Mouse (Mus musculus): Measurements from ENCODE around the gene Wdr83. TPM values are rescaled to one million over a fixed set of nuclear protein-coding genes. Genes with fewer than 3 reads are reported as not detected.
A peak's percentile ranks its signal among the peaks of the same experiment; 100 is the strongest.

Wdr83 gene
- polyA plus RNA-seq, 1 experiment from 2014 or later: 46.4 TPM

DNA sequence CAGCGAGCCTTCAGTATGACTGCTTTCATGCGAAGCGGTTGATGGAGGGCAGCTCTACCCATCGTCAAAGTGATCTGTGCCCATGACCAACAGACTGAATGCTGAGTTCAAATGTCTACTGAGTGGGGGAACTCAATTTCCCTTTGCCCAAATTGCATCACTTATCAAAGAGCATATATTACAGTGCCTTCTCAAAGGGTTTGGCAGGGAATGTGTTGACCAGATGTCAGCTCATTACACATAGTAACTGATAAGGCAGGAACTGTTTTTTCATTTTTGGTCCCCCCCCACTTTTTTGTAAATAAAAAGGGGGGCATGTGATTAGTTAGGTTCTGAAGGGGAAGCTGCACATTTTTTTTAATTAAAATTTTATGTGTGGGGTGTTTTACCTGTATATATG is 18.5 kb downstream of the Wdr83 start:
- Histone ChIP-seq H3K4me1 (replicated peaks; ENCODE audit: control insufficient read depth, insufficient read depth, low read length) (peaks cover 11% of the 10 kb centered on the region), H3K4me3 (ENCODE audit: low read depth, low read length) (no peak overlapping the region), H3K36me3 (ENCODE audit: control insufficient read depth, insufficient read depth, low read length) (peaks cover 6% of the 10 kb centered on the region; the same call in 1 of the 2 replicates), H3K27me3 (replicated peaks; ENCODE audit: control insufficient read depth, insufficient read depth, low read length) (no peaks in the 10 kb centered on the region), H3K9me3 (ENCODE audit: control insufficient read depth, low read length) (no peaks in the 10 kb centered on the region), H3K4me2 (no peak overlapping the region), H3K9ac (ENCODE audit: low read depth, low read length) (no peak overlapping the region), H3K27ac (ENCODE audit: low read depth, low read length) (no peak overlapping the region)
- ATAC-seq (replicated peaks; ENCODE audit: low FRiP score) (no peak), DNase-seq (ENCODE audit: low spot score) (no peak)
- WGBS: 94% methylated on average over 4 of the region's 4 CpGs

DNA sequence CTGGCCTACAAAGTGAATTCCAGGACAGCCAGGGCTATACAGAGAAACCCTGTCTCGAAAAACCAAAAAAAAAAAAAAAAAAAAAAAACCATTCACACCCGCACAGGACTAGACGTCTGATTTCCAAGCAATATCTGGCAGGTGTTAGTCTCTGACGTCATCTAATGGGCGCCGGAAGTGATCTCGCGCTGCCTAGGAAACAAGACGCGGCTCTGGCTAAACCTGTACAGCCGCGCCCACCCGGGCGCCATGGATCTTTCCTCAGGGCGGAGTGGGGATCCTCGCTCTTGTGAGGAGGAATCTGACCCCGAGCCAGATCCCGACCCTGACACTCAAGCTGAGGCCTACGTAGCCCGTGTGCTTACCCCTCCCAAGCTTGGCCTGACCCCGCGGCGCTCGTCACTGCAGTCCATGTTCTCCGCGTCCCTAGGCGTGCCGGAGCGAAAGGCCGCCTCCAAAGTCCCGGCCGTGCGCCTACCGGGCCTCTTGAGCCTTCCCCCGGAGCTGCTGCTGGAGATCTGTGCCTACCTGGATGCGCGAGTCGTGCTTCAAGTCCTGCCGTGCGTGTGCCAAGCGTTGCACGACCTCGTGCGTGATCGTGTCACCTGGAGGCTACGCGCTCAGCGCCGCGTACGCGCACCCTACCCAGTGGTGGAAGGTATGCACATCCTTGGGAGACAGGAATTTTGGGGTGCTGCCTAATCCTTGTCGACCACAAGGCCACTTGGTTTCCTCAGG is 21.1 kb downstream of the Wdr83 start, which contains the start of gene Fbxw9:
Fbxw9 (plus strand) TSS at position 177 of the 738 bp plus-strand sequence.
- Histone ChIP-seq H3K4me1 (replicated peaks; ENCODE audit: control insufficient read depth, insufficient read depth, low read length) (peaks cover 11% of the 10 kb centered on the region; the same call in 1 of the 2 replicates), H3K9ac (ENCODE audit: low read depth, low read length) (peak within 1 kb of the TSS; percentile 70), H3K27ac (ENCODE audit: low read depth, low read length) (peak within 1 kb of the TSS; percentile 2; the same call in 1 of the 2 replicates), H3K36me3 (ENCODE audit: control insufficient read depth, insufficient read depth, low read length) (peaks cover 16% of the 10 kb centered on the region), H3K9me3 (ENCODE audit: control insufficient read depth, low read length) (no peaks in the 10 kb centered on the region), H3K27me3 (replicated peaks; ENCODE audit: control insufficient read depth, insufficient read depth, low read length) (no peaks in the 10 kb centered on the region), H3K4me3 (ENCODE audit: low read depth, low read length) (peak within 1 kb of the TSS; percentile 91), H3K4me2 (peak within 1 kb of the TSS; percentile 98)
- ATAC-seq (replicated peaks; ENCODE audit: low FRiP score): peak; percentile 85
- WGBS: under 1% methylated on average over 52 of the region's 53 CpGs
- peak; percentile 89 for DNase-seq (ENCODE audit: low spot score)

DNA sequence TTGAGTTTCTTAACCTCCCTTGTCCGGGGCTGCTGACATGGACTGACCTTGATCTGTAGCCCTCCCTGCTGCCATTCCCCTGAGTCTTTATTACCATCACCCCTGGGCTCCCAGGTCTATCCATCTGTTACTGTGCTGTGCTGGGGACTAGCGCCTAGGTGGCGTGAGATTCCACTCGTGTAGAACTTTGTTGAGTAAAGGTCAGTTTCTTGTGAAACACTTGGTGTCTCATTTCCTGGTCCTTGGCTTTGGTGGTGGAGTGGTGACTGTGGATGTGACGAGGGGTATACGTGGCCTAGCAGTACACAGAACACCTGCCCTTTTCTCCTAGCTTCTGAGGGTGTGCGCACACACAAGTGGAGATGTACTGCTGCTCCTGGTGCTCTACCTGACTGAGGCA is 23.7 kb downstream of the Wdr83 start:
- DNase-seq (ENCODE audit: low spot score): no peak
- no peaks in the 10 kb centered on the region for H3K27me3 ChIP-seq (replicated peaks; ENCODE audit: control insufficient read depth, insufficient read depth, low read length)
- H3K4me3 ChIP-seq (ENCODE audit: low read depth, low read length): no peak overlapping the region
- H3K36me3 ChIP-seq (ENCODE audit: control insufficient read depth, insufficient read depth, low read length): peaks cover 41% of the 10 kb centered on the region
- WGBS: 80% methylated on average over 7 of the region's 7 CpGs
- no peak for ATAC-seq (replicated peaks; ENCODE audit: low FRiP score)
- H3K27ac ChIP-seq (ENCODE audit: low read depth, low read length): no peak overlapping the region
- no peak overlapping the region for H3K4me2 ChIP-seq
- no peaks in the 10 kb centered on the region for H3K9me3 ChIP-seq (ENCODE audit: control insufficient read depth, low read length)
- H3K4me1 ChIP-seq (replicated peaks; ENCODE audit: control insufficient read depth, insufficient read depth, low read length): peaks cover 8% of the 10 kb centered on the region; the same call in 1 of the 2 replicates
- H3K9ac ChIP-seq (ENCODE audit: low read depth, low read length): no peak overlapping the region

DNA sequence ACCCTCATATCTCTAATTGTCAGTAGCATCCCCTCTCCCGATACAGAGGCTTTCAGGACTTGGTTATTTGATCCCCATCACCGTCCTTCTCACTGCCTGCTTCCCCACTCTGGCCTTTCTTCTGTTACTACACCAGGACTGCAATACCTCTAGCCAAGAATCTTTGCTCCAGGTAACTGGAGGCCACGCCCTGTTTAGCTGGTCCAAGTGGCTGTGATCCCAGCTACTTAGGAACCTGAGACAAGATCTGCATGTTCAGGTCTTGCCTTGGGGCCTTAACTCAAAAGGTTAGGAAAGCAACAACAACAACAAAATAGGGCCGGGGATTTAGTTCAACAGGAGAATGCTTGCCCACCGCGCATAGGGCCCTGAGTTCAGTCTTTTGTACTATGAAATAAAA is 37.5 kb downstream of the Wdr83 start:
- peaks cover 78% of the 10 kb centered on the region for H3K36me3 ChIP-seq (ENCODE audit: control insufficient read depth, insufficient read depth, low read length)
- peaks cover 8% of the 10 kb centered on the region for H3K4me1 ChIP-seq (replicated peaks; ENCODE audit: control insufficient read depth, insufficient read depth, low read length)

DNA sequence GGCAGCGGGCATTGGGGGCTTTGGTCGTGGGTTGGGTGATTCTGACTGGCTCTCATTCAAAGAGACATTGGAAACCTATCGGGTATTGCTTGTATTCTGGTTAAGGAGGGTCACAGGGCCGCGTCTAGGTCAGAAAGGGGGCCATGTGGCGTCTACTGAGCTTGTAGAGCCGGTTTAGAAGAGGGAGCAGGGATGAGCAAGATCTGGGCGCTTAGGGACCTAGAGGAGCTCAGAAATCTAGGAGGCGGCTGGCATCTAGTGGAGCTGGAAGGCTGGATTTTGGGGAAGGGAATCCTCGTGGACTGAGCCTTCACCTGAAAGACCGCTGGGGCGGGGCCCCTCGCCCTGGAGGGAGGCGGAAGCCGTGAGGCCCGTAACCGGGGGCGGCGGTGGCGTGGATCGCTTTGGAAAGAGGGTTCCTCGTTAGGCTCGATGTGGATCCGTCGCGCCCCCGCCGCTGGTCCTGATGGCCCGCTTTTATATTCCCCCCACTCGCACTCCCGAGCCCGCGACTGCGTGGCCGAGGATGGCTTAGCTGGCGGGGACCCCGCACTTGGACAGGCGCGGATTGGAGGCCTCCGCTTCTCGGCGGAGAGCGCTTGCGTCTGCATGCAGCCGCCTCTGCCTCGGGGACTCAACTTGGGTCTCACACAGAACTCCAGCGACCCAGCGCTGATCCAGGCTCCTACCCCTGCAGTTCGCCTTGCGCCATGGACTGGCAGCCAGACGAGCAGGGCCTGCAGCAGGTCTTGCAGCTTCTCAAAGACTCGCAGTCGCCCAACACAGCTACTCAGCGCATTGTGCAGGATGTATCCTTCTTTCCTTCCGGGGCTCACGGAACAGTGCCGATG is 43.2 kb downstream of the Wdr83 start:
- peak overlapping the region; percentile 97 for H3K27ac ChIP-seq (ENCODE audit: low read depth, low read length)
- H3K9ac ChIP-seq (ENCODE audit: low read depth, low read length): peak overlapping the region; percentile 95
- H3K4me2 ChIP-seq: peak overlapping the region; percentile 78
- DNase-seq (ENCODE audit: low spot score) (peak; percentile 79), ATAC-seq (replicated peaks; ENCODE audit: low FRiP score) (peak; percentile 39)
- peak overlapping the region; percentile 73 for H3K4me3 ChIP-seq (ENCODE audit: low read depth, low read length)
- no peaks in the 10 kb centered on the region for H3K27me3 ChIP-seq (replicated peaks; ENCODE audit: control insufficient read depth, insufficient read depth, low read length)
- H3K4me1 ChIP-seq (replicated peaks; ENCODE audit: control insufficient read depth, insufficient read depth, low read length): peaks cover 18% of the 10 kb centered on the region
- peaks cover 22% of the 10 kb centered on the region for H3K36me3 ChIP-seq (ENCODE audit: control insufficient read depth, insufficient read depth, low read length)
- H3K9me3 ChIP-seq (ENCODE audit: control insufficient read depth, low read length): no peaks in the 10 kb centered on the region
- WGBS: under 1% methylated on average over 57 of the region's 57 CpGs

More for the DNA sequence above, 37.5 kb downstream of the Wdr83 start:
- DNase-seq (ENCODE audit: low spot score) (no peak), ATAC-seq (replicated peaks; ENCODE audit: low FRiP score) (no peak)
- no peak overlapping the region for H3K9ac ChIP-seq (ENCODE audit: low read depth, low read length)
- no peaks in the 10 kb centered on the region for H3K27me3 ChIP-seq (replicated peaks; ENCODE audit: control insufficient read depth, insufficient read depth, low read length)
- H3K27ac ChIP-seq (ENCODE audit: low read depth, low read length): no peak overlapping the region
- no peak overlapping the region for H3K4me3 ChIP-seq (ENCODE audit: low read depth, low read length)
- no peaks in the 10 kb centered on the region for H3K9me3 ChIP-seq (ENCODE audit: control insufficient read depth, low read length)
- H3K4me2 ChIP-seq: no peak overlapping the region
- 89% methylated on average over 6 of the region's 6 CpGs for WGBS

DNA sequence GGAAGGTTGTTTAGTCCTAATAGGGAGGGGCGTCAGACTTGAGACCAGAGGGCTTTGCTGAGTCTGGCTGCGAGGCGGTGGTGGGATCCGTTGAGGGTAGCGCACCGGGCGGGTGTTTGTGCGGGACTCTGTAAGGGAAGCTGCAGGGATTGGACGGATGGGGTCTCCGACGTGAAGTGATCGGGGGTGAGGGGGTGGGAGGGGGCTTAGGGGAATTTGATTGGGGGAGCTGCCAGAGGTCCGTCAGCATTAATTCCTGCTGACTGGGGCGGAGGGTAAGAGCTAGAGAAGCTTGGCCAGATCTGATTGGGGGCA is 43.8 kb downstream of the Wdr83 start:
- no peak for DNase-seq (ENCODE audit: low spot score)
- ATAC-seq (replicated peaks; ENCODE audit: low FRiP score): peak; percentile 46
- WGBS: 2% methylated on average over 14 of the region's 14 CpGs

DNA sequence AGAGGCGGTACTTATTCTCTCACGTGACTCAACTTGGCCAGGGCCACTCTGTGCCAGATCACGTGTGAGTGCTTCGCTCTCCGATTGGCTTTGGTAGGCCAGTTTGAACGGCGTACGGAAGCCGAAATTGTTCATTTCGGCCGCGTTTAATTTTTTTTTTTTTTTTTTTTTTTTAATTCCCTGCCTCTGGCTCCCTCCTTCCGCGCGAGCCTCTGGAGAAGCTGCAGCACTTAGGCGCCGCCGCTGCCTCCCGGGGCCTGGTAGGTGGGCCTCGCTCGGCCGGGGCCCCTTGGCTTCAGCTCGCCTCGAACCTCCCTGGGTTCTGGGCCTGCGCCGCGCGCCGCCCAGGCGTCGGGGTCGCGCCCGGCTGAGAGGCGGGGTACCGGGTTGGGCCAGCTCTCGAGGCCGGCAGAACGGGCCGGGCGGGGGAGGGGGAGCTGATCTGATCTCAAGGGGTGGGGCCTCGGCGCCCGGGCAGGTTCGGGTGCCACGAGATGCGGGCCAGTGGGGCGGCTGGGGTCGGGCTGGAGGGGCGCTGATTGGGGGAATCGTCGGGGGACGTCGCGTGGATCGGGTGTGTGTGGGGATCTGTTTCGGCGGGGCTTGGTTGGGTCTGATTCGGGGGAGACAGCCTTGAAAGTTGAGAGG is 44.3 kb downstream of the Wdr83 start, which contains the start of gene Tnpo2:
Tnpo2 (plus strand) TSS at position 198 of the 648 bp plus-strand sequence.
- no peaks in the 10 kb centered on the region for H3K27me3 ChIP-seq (replicated peaks; ENCODE audit: control insufficient read depth, insufficient read depth, low read length)
- peak; percentile 88 for ATAC-seq (replicated peaks; ENCODE audit: low FRiP score)
- peak within 1 kb of the TSS; percentile 73 for H3K4me3 ChIP-seq (ENCODE audit: low read depth, low read length)
- H3K4me2 ChIP-seq: peak within 1 kb of the TSS; percentile 96
- H3K9ac ChIP-seq (ENCODE audit: low read depth, low read length): peak within 1 kb of the TSS; percentile 95
- peaks cover 18% of the 10 kb centered on the region for H3K4me1 ChIP-seq (replicated peaks; ENCODE audit: control insufficient read depth, insufficient read depth, low read length)
- peaks cover 28% of the 10 kb centered on the region for H3K36me3 ChIP-seq (ENCODE audit: control insufficient read depth, insufficient read depth, low read length)
- 0% methylated on average over 59 of the region's 59 CpGs for WGBS
- peak within 1 kb of the TSS; percentile 97 for H3K27ac ChIP-seq (ENCODE audit: low read depth, low read length)
- H3K9me3 ChIP-seq (ENCODE audit: control insufficient read depth, low read length): no peaks in the 10 kb centered on the region
- DNase-seq (ENCODE audit: low spot score): peak; percentile 94

More for the DNA sequence above, 43.8 kb downstream of the Wdr83 start:
- H3K27ac ChIP-seq (ENCODE audit: low read depth, low read length): peak overlapping the region; percentile 97
- no peaks in the 10 kb centered on the region for H3K27me3 ChIP-seq (replicated peaks; ENCODE audit: control insufficient read depth, insufficient read depth, low read length)
- H3K9ac ChIP-seq (ENCODE audit: low read depth, low read length): peak overlapping the region; percentile 95
- H3K9me3 ChIP-seq (ENCODE audit: control insufficient read depth, low read length): no peaks in the 10 kb centered on the region
- peak overlapping the region; percentile 78 for H3K4me2 ChIP-seq
- H3K36me3 ChIP-seq (ENCODE audit: control insufficient read depth, insufficient read depth, low read length): peaks cover 23% of the 10 kb centered on the region
- H3K4me3 ChIP-seq (ENCODE audit: low read depth, low read length): peak overlapping the region; percentile 73
- H3K4me1 ChIP-seq (replicated peaks; ENCODE audit: control insufficient read depth, insufficient read depth, low read length): peaks cover 18% of the 10 kb centered on the region

DNA sequence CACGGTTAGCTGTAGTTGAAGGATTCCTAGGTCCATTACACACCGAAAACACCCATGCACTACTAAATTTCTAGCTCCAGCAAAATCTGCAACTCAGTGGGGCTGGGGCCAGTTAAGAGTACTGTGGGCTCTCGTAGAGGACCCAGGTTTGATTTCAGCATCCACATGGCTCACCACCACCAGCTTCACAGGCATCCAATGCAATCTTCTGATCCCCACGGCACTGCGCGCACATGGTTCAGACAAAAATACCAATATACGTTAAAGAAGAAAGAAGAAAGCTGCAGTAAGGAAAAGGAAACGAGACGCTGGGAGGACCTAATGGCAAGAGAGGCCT is 44.8 kb downstream of the Wdr83 start:
- DNase-seq (ENCODE audit: low spot score) (no peak), ATAC-seq (replicated peaks; ENCODE audit: low FRiP score) (peak; percentile 25)
- Histone ChIP-seq H3K9ac (ENCODE audit: low read depth, low read length) (peak overlapping the region; percentile 95), H3K4me1 (replicated peaks; ENCODE audit: control insufficient read depth, insufficient read depth, low read length) (peaks cover 17% of the 10 kb centered on the region), H3K27ac (ENCODE audit: low read depth, low read length) (peak overlapping the region; percentile 97), H3K36me3 (ENCODE audit: control insufficient read depth, insufficient read depth, low read length) (peaks cover 29% of the 10 kb centered on the region), H3K4me2 (peak overlapping the region; percentile 96), H3K4me3 (ENCODE audit: low read depth, low read length) (peak overlapping the region; percentile 73), H3K27me3 (replicated peaks; ENCODE audit: control insufficient read depth, insufficient read depth, low read length) (no peaks in the 10 kb centered on the region), H3K9me3 (ENCODE audit: control insufficient read depth, low read length) (no peaks in the 10 kb centered on the region)
- under 1% methylated on average over 9 of the region's 9 CpGs for WGBS
